Mouse (Mus musculus) heart, adult 2 months (tissue): ENCODE measurements around the gene Nkiras1.

Experiments
- CTCF ChIP-seq: fragments of 200-600 bp; IDR thresholded peaks from 2 replicates; pipeline ENCODE4 v1.8.1; 2022; ENCODE audit warnings: antibody characterized with exemption, mild to moderate bottlenecking, moderate library complexity
- EP300 ChIP-seq: fragments of 200-500 bp; IDR thresholded peaks from 2 replicates; pipeline ENCODE4 v1.6.1; 2011; ENCODE audit warnings: low read depth, low read length, control low read depth; ENCODE audit not compliant: insufficient read depth
- POLR2A ChIP-seq: fragments of 200-500 bp; IDR thresholded peaks from 2 replicates; pipeline ENCODE4 v1.6.1; 2011; ENCODE audit warnings: mild to moderate bottlenecking, low read depth, low read length, control low read depth; ENCODE audit not compliant: insufficient read depth

DNA sequence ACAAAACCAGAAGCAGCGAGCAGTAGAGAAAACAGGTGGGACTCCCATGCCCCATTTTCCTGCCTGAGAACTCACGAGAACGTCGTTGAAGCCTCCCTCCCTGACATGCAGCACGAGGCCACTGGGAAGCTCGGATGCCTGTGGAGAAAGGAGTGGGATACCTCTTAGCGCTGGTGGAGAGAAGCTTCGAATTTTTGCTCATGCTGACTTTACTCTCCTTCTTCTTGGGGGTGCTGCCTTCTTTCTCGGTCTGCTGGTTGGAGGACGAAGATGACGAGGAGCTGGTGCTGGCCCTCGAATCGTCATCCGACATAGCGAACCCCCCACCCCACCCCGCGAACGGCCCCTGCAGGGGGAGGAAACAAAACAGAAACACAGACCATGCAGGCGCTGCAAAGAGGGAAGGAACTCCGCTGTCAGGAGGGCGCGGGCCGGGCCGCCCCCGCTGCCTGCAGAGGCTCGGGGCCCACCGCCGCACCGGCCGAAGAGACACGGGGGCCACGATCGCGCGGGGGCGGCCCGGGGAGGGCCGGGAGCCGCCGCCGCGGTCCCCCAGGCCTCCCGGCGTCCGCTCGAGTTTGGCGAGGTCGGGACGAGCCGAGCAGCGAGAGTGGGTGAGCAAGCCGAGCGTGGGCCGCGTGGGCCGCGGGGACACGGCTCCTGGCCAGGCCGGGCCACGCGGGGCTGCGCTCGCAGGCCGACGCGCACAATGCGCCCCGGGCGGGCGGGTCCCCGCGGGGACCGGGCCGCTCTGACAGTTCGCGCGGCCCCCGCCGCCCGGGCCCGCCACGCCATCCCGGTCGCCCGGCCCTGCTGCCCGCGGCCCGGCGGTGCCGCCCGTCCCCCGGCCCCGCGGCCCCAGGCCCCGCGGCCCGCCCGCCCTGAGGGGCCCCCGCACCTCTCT lies 60.1 kb downstream of the Nkiras1 start:
- no peak for TF ChIP-seq CTCF
- no peak for TF ChIP-seq EP300
- no peak for TF ChIP-seq POLR2A
